Mouse (Mus musculus): ENCODE results near the gene Pqbp1. TPM values are rescaled to one million over a fixed set of nuclear protein-coding genes. Genes with fewer than 3 reads are reported as not detected.

The Pqbp1 gene
- polyA plus RNA-seq (2015; fragmentation: Illumina TruSeq; extraction: RNeasy Lipid Tissue Mini Kit (QIAGEN cat#74804); ENCODE audit: insufficient read depth, low replicate concordance): 129 TPM

GRCm38 (mm10) chrX:7898880-7899874 is at the start of gene Pqbp1, which contains the start of gene Timm17b:
Gene Pqbp1 (minus strand): TSS chrX:7899269.
Gene Timm17b (plus strand): TSS chrX:7899357.

DNA sequence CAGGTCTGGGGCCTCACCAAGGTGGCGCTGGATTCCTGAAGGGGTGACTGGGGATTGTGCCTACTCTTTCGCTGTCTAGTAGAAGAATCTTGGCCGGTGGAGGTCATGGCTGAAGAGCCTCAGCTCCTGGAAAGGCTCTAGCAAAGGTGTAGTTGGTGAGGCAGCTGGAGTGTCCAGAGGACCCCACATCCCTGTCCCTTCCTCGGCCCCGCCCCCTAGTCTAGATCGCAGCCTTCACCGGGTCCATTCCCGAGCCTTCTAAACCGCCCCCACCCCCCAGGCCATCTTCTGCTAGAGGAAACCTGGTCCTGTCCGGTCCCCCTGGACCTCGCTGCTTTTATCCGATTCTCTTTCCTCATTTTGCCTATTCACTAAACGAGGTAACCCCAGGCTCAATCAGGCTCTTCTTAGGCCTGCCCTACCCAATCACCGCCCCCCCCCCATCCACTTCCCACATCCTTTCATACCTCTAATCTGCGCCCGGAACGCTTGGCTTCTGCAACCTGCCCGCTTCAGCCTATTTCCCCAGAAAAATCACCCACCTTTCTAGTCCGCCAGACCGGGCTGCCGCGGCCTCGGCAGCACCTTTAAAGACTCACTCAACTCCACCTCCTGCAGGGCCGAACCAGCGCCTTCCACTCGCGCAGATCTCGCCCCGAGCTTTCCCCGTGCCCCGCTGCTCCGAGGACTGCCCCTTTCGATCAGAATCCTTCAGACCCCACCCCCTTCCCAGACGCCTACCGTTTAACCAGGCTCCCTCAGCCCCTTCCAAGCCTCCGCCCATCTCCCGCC is 48.2 kb upstream of the Pqbp1 start, which contains the start of gene Hdac6:
Hdac6 (minus strand) TSS at position 782 of the 792 bp plus-strand sequence.

GRCm38 (mm10) chrX:7928270-7928790 is 29.3 kb upstream of the Pqbp1 start, which contains the start of gene Eras:
Gene Eras (minus strand): TSS chrX:7928607.

DNA sequence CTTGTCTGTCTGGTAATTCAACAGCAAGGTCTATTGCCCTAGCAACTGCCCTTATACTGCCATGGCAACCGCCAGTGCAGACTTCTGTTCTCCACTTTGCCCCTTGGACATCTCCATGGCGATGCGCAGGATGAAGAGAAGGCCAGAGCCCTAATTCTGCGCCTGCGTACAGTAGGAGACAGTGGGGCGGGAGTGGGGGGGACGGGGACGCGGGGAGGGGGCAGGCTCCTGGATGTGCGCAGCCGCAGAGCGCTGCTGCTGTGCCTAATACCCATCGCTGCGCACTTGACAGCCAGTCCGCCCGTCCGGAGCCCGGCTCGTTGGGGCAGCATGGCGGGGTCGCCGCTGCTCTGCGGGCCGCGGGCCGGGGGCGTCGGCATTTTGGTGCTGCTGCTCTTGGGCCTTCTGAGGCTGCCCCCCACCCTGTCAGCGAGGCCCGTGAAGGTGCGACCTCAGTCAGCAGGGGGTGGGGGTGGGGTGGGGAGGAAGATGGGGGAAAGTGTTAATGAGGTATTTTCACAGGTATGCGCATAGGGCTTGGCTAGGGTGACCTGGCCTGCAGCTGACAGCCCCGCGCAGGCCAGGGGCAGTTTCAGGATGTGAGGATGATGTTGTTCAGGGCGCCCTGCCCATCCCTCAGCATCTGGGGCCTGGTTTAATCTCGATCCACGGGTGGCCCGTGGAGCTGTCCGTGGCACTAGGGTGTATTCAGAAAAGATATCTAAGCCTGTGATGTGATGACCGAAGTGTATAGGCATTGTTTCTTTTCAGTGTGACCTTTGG is 20.7 kb upstream of the Pqbp1 start, which contains the start of gene Pcsk1n:
Pcsk1n (plus strand) TSS at position 222 of the 783 bp plus-strand sequence.

DNA sequence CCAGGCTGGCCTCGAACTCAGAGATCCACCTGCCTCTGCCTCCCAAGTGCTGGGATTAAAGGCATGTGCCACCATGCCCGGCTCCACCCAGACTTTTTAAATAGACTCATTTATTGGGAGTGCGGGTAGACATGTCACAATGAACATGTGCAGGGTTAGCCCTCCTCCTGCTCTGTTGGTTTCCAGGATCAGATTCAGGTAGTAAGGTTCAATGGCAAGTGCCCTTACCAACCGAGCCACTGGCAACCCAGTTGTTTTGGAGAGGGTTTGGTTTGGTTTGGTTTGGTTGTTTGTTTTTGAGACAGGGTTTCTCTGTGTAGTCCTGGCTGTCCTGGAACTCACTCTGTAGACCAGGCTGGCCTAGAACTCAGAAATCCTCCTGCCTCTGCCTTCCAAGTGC is 10.2 kb upstream of the Pqbp1 start, which contains the start of gene Gm10490:
Gm10490 (plus strand) TSS at position 301 of the 400 bp plus-strand sequence.

DNA sequence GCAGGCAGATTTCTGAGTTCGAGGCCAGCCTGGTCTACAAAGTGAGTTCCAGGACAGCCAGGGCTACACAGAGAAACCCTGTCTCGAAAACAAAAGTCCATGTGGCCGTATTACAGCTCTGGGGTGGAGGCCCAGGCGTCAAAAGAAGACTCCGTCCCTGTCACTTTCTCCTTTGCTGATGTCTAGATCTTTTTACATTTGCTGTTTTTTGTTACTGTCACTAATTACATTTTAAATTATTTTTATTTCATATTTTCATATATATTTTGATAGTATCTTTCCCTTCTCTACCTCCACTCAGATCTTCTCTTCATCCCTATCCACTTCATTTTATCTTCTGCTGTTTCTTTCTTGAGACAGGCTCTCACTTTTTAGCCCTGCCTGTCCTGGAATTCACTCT is 8.7 kb upstream of the Pqbp1 start, which contains the start of gene Gm10491:
Gm10491 (minus strand) TSS at position 101 of the 400 bp plus-strand sequence.

DNA sequence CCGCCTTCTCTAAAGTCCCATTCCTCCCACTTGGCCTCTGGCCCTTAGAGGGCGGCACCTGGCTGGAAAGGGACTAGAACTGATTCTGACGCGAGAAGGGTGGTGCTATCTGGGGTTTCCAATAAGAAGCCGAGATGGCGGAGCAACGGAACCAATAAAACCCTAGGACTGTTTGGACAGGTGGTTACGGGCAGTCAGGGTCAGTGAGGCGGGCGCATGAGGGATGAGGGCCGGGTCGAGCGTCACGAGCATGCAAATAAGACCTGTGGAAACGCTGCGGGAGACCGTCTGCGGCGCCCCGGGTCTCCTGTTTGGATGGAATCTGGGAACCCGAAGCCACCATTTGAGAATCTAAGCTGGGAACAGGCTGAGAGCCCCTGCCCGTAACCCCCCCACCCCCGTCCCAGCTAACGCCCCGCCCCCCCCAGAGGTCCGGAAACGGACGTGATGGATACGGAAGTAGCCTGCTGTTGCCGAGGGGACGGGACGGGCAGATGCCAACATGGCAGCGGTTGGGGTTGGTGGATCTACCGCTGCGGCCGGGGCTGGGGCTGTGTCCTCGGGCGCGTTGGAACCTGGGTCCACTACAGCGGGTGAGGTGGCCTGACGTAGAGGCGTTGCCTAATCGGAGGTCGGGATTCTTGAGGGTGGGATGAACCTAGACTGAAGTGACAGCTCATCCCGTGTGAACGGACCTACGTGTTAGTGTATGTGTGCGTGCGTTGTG is 15.1 kb downstream of the Pqbp1 start, which contains the start of gene Slc35a2:
Slc35a2 (plus strand) TSS at position 188 of the 727 bp plus-strand sequence.

DNA sequence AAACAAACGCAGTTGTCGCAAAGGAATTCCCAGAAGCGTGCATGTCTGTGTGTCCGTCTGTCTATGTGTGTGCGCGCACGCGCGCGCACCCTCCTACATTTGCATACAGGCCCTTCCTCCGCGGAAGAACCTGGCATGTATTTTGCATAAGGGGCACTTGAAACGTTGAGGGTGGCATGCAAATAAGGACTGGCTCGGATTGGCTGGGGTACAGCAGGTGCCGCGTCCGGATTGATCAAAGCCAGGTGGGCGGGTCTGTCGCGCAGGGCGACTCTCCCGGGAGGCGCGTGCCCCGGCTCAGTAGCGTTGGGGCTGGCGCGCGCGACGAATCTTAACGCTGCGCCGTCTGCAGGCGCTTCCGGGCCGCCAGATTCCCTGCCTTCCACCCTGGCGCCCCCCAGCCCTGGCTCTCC is 21.1 kb downstream of the Pqbp1 start, which contains the start of gene Pim2:
Pim2 (plus strand) TSS at position 256 of the 413 bp plus-strand sequence.

Other genes with a start within 250 kb of the Pqbp1 start
- 18.5 TPM for gene Prickle3, start 242.0 kb downstream of the Pqbp1 start, polyA plus RNA-seq (2015; fragmentation: Illumina TruSeq; extraction: RNeasy Lipid Tissue Mini Kit (QIAGEN cat#74804); ENCODE audit: insufficient read depth, low replicate concordance)
- gene Plp2, start 227.9 kb downstream of the Pqbp1 start, polyA plus RNA-seq (2015; fragmentation: Illumina TruSeq; extraction: RNeasy Lipid Tissue Mini Kit (QIAGEN cat#74804); ENCODE audit: insufficient read depth, low replicate concordance): 119 TPM
- gene Magix, start 218.0 kb downstream of the Pqbp1 start, polyA plus RNA-seq (2015; fragmentation: Illumina TruSeq; extraction: RNeasy Lipid Tissue Mini Kit (QIAGEN cat#74804); ENCODE audit: insufficient read depth, low replicate concordance): 0.14 TPM
- 51.7 TPM for gene Gpkow, start 202.1 kb downstream of the Pqbp1 start, polyA plus RNA-seq (2015; fragmentation: Illumina TruSeq; extraction: RNeasy Lipid Tissue Mini Kit (QIAGEN cat#74804); ENCODE audit: insufficient read depth, low replicate concordance)
- 38.0 TPM for gene Wdr45, start 184.9 kb downstream of the Pqbp1 start, polyA plus RNA-seq (2015; fragmentation: Illumina TruSeq; extraction: RNeasy Lipid Tissue Mini Kit (QIAGEN cat#74804); ENCODE audit: insufficient read depth, low replicate concordance)
- gene Gm45208, start 177.0 kb downstream of the Pqbp1 start, polyA plus RNA-seq (2015; fragmentation: Illumina TruSeq; extraction: RNeasy Lipid Tissue Mini Kit (QIAGEN cat#74804); ENCODE audit: insufficient read depth, low replicate concordance): not detected
- gene Praf2, start 170.8 kb downstream of the Pqbp1 start, polyA plus RNA-seq (2015; fragmentation: Illumina TruSeq; extraction: RNeasy Lipid Tissue Mini Kit (QIAGEN cat#74804); ENCODE audit: insufficient read depth, low replicate concordance): 22.9 TPM
- gene Ccdc120, start 148.4 kb downstream of the Pqbp1 start, polyA plus RNA-seq (2015; fragmentation: Illumina TruSeq; extraction: RNeasy Lipid Tissue Mini Kit (QIAGEN cat#74804); ENCODE audit: insufficient read depth, low replicate concordance): 2.0 TPM
- 28.7 TPM for gene Tfe3, start 136.7 kb downstream of the Pqbp1 start, polyA plus RNA-seq (2015; fragmentation: Illumina TruSeq; extraction: RNeasy Lipid Tissue Mini Kit (QIAGEN cat#74804); ENCODE audit: insufficient read depth, low replicate concordance)
- 207 TPM for gene Gripap1, start 109.5 kb downstream of the Pqbp1 start, polyA plus RNA-seq (2015; fragmentation: Illumina TruSeq; extraction: RNeasy Lipid Tissue Mini Kit (QIAGEN cat#74804); ENCODE audit: insufficient read depth, low replicate concordance)
- gene Kcnd1, start 77.0 kb downstream of the Pqbp1 start, polyA plus RNA-seq (2015; fragmentation: Illumina TruSeq; extraction: RNeasy Lipid Tissue Mini Kit (QIAGEN cat#74804); ENCODE audit: insufficient read depth, low replicate concordance): 2.4 TPM
- gene Otud5, start 57.9 kb downstream of the Pqbp1 start, polyA plus RNA-seq (2015; fragmentation: Illumina TruSeq; extraction: RNeasy Lipid Tissue Mini Kit (QIAGEN cat#74804); ENCODE audit: insufficient read depth, low replicate concordance): 173 TPM
- gene Pim2, start 21.0 kb downstream of the Pqbp1 start, polyA plus RNA-seq (2015; fragmentation: Illumina TruSeq; extraction: RNeasy Lipid Tissue Mini Kit (QIAGEN cat#74804); ENCODE audit: insufficient read depth, low replicate concordance): 38.2 TPM
- 18.6 TPM for gene Slc35a2, start 15.2 kb downstream of the Pqbp1 start, polyA plus RNA-seq (2015; fragmentation: Illumina TruSeq; extraction: RNeasy Lipid Tissue Mini Kit (QIAGEN cat#74804); ENCODE audit: insufficient read depth, low replicate concordance)
- gene Timm17b, start 88 bp upstream of the Pqbp1 start, polyA plus RNA-seq (2015; fragmentation: Illumina TruSeq; extraction: RNeasy Lipid Tissue Mini Kit (QIAGEN cat#74804); ENCODE audit: insufficient read depth, low replicate concordance): 22.6 TPM
- not detected for gene Gm10491, start 8.6 kb upstream of the Pqbp1 start, polyA plus RNA-seq (2015; fragmentation: Illumina TruSeq; extraction: RNeasy Lipid Tissue Mini Kit (QIAGEN cat#74804); ENCODE audit: insufficient read depth, low replicate concordance)
- gene Gm10490, start 10.3 kb upstream of the Pqbp1 start, polyA plus RNA-seq (2015; fragmentation: Illumina TruSeq; extraction: RNeasy Lipid Tissue Mini Kit (QIAGEN cat#74804); ENCODE audit: insufficient read depth, low replicate concordance): not detected
- gene Pcsk1n, start 20.6 kb upstream of the Pqbp1 start, polyA plus RNA-seq (2015; fragmentation: Illumina TruSeq; extraction: RNeasy Lipid Tissue Mini Kit (QIAGEN cat#74804); ENCODE audit: insufficient read depth, low replicate concordance): not detected
- gene Eras, start 29.3 kb upstream of the Pqbp1 start, polyA plus RNA-seq (2015; fragmentation: Illumina TruSeq; extraction: RNeasy Lipid Tissue Mini Kit (QIAGEN cat#74804); ENCODE audit: insufficient read depth, low replicate concordance): not detected
- 14.7 TPM for gene Hdac6, start 48.6 kb upstream of the Pqbp1 start, polyA plus RNA-seq (2015; fragmentation: Illumina TruSeq; extraction: RNeasy Lipid Tissue Mini Kit (QIAGEN cat#74804); ENCODE audit: insufficient read depth, low replicate concordance)
- gene Gata1, start 78.8 kb upstream of the Pqbp1 start, polyA plus RNA-seq (2015; fragmentation: Illumina TruSeq; extraction: RNeasy Lipid Tissue Mini Kit (QIAGEN cat#74804); ENCODE audit: insufficient read depth, low replicate concordance): 6.3 TPM
- not detected for gene Glod5, start 119.2 kb upstream of the Pqbp1 start, polyA plus RNA-seq (2015; fragmentation: Illumina TruSeq; extraction: RNeasy Lipid Tissue Mini Kit (QIAGEN cat#74804); ENCODE audit: insufficient read depth, low replicate concordance)
- gene Suv39h1, start 175.5 kb upstream of the Pqbp1 start, polyA plus RNA-seq (2015; fragmentation: Illumina TruSeq; extraction: RNeasy Lipid Tissue Mini Kit (QIAGEN cat#74804); ENCODE audit: insufficient read depth, low replicate concordance): 31.7 TPM
- gene Was, start 191.2 kb upstream of the Pqbp1 start, polyA plus RNA-seq (2015; fragmentation: Illumina TruSeq; extraction: RNeasy Lipid Tissue Mini Kit (QIAGEN cat#74804); ENCODE audit: insufficient read depth, low replicate concordance): 85.1 TPM
- gene Wdr13, start 233.6 kb upstream of the Pqbp1 start, polyA plus RNA-seq (2015; fragmentation: Illumina TruSeq; extraction: RNeasy Lipid Tissue Mini Kit (QIAGEN cat#74804); ENCODE audit: insufficient read depth, low replicate concordance): 44.9 TPM
- gene Rbm3, start 246.6 kb upstream of the Pqbp1 start, polyA plus RNA-seq (2015; fragmentation: Illumina TruSeq; extraction: RNeasy Lipid Tissue Mini Kit (QIAGEN cat#74804); ENCODE audit: insufficient read depth, low replicate concordance): 722 TPM

Measured in spleen, adult 10 weeks (tissue).